Mouse (Mus musculus): ENCODE data around the gene Nlrp10. TPM values are rescaled to one million over a fixed set of nuclear protein-coding genes. Genes with fewer than 3 reads are reported as not detected.
A peak's percentile ranks its signal among the peaks of the same experiment; 100 is the strongest.

Gene Nlrp10
- 0.04 and 0.07 TPM in 2 replicates for polyA plus RNA-seq (2015; fragmentation: Nextera tagmentation; extraction: Ambion mirVana)

DNA sequence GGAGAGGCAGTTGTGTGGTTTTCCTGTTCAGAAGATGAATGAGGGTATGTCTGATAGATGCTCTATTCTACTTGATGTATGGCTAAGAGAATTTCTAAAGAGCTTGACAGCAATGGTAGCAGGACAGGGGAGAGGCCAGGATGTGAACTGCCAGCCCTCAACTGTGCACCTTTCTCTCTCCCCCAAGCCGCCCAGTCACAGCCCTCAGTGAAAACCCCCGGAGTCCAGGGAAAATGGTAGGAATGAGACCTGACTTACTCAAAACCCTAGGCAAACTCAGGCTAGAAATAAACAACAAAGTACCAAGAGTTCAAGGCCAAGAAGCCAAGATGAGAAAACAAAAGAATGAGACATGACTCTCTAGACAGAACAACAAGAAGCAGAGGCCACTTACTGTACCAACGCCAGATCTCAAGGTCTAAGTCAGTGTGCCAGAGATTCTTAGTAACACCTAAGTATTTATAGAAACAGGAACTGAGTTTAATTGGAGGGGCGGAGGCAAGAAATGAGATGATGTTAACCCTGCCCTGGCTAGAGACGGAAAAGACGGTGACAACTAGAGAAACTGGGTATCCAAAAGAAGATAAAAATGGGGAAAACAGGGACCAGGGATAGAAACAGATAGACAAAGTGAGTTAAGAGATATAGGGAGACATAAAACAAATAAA lies at the start of gene Nlrp10:
Nlrp10 (minus strand) TSS at position 453 of the 668 bp plus-strand sequence.
- WGBS, result 69% methylated on average over 6 of the region's 6 CpGs
- ATAC-seq (ENCODE audit: low FRiP score, low TSS enrichment), result no peak
- H3K9me3 ChIP-seq (ENCODE audit: low read length), result no peaks in the 10 kb centered on the region
- no peak within 1 kb of the TSS for H3K9ac ChIP-seq (replicated peaks; ENCODE audit: low read length)
- H3K4me2 ChIP-seq (replicated peaks; ENCODE audit: low read depth, low read length), result no peak within 1 kb of the TSS
- H3K4me3 ChIP-seq (ENCODE audit: low read length), result no peak within 1 kb of the TSS
- H3K36me3 ChIP-seq (ENCODE audit: insufficient read depth, low read length), result no peaks in the 10 kb centered on the region
- H3K27ac ChIP-seq (ENCODE audit: low read length), result no peak within 1 kb of the TSS
- no peaks in the 10 kb centered on the region for H3K27me3 ChIP-seq (ENCODE audit: insufficient read depth, low read length)
- H3K4me1 ChIP-seq (ENCODE audit: insufficient read depth, low read length), result peaks cover under 1% of the 10 kb centered on the region; the same call in 1 of the 2 replicates

GRCm38 (mm10) chr7:108972273-108972672 lies 42.3 kb upstream of the Nlrp10 start:
- Histone ChIP-seq H3K4me1 (ENCODE audit: insufficient read depth, low read length) (no peaks in the 10 kb centered on the region), H3K4me2 (replicated peaks; ENCODE audit: low read depth, low read length) (no peak overlapping the region), H3K9ac (replicated peaks; ENCODE audit: low read length) (no peak overlapping the region), H3K4me3 (ENCODE audit: low read length) (no peak overlapping the region), H3K27me3 (ENCODE audit: insufficient read depth, low read length) (no peaks in the 10 kb centered on the region), H3K36me3 (ENCODE audit: insufficient read depth, low read length) (no peaks in the 10 kb centered on the region), H3K9me3 (ENCODE audit: low read length) (no peaks in the 10 kb centered on the region), H3K27ac (ENCODE audit: low read length) (no peak overlapping the region)
- WGBS, result 70% methylated on average over 6 of the region's 6 CpGs
- no peak for ATAC-seq (ENCODE audit: low FRiP score, low TSS enrichment)

DNA sequence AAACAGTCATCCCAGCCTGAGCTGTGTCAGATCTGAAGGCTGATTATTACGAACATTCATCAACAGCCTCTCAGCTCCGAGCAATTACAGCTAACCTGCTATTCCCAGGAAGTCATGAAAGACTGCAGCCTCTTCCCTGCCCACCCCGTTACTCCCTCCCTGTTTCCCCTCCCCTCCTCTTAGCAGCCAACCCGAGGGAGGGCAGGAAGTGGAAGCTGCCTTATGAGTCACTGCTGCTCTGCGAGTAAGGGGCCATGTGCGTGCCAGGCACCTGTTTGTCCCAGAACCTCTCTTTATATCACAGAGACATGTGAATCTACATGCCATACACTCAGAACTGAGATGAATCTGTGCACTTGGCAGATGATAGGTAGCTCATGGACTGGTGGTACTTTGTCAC lies 38.2 kb upstream of the Nlrp10 start:
- Histone ChIP-seq H3K27ac (ENCODE audit: low read length) (no peak overlapping the region), H3K9ac (replicated peaks; ENCODE audit: low read length) (no peak overlapping the region), H3K9me3 (ENCODE audit: low read length) (no peaks in the 10 kb centered on the region), H3K27me3 (ENCODE audit: insufficient read depth, low read length) (no peaks in the 10 kb centered on the region), H3K4me3 (ENCODE audit: low read length) (no peak overlapping the region), H3K36me3 (ENCODE audit: insufficient read depth, low read length) (no peaks in the 10 kb centered on the region), H3K4me2 (replicated peaks; ENCODE audit: low read depth, low read length) (no peak overlapping the region), H3K4me1 (ENCODE audit: insufficient read depth, low read length) (no peaks in the 10 kb centered on the region)
- 15% methylated on average over 6 of the region's 6 CpGs for WGBS
- 0 out of 2 replicates have a peak, but pooled peaks have one; percentile 37 for ATAC-seq (ENCODE audit: low FRiP score, low TSS enrichment)

DNA sequence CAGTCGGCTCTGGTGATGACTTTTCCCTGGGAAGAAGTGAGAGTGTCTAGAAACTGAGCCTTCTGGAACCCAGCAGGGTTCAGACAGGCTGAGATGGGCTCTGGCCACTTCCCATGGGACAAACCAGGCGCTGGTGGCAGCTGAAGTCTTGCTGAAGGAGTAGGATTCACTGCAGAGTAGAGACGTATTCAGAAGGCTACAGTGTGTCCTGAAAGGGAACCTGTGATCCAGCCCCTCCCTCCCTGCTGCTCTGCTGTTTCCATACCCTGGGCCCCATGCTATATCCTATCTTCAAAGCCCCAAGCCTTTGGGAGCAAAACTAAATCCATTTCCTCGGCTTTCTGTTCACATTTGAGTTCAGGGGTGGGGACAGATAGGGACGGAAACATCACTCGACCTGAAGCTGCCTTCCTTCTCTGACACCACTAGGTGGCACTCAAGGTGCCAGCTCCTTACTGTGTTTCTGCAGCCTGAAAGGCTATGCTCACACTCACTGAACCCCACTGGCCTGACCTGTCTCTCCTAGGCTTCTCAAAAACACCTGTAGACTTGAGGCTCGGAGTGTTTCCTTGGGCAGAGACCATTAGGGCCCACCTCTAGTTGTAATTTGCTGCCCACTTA lies 36.9 kb upstream of the Nlrp10 start:
- no peaks in the 10 kb centered on the region for H3K36me3 ChIP-seq (ENCODE audit: insufficient read depth, low read length)
- no peaks in the 10 kb centered on the region for H3K9me3 ChIP-seq (ENCODE audit: low read length)
- no peak overlapping the region for H3K9ac ChIP-seq (replicated peaks; ENCODE audit: low read length)
- 30% methylated on average over 7 of the region's 7 CpGs for WGBS
- no peaks in the 10 kb centered on the region for H3K27me3 ChIP-seq (ENCODE audit: insufficient read depth, low read length)
- no peak overlapping the region for H3K4me2 ChIP-seq (replicated peaks; ENCODE audit: low read depth, low read length)
- no peak overlapping the region for H3K4me3 ChIP-seq (ENCODE audit: low read length)
- no peaks in the 10 kb centered on the region for H3K4me1 ChIP-seq (ENCODE audit: insufficient read depth, low read length)
- H3K27ac ChIP-seq (ENCODE audit: low read length), result no peak overlapping the region
- ATAC-seq (ENCODE audit: low FRiP score, low TSS enrichment), result peak; percentile 57; the same call in 1 of the 2 replicates

GRCm38 (mm10) chr7:108965968-108966367 lies 36.0 kb upstream of the Nlrp10 start:
- no peaks in the 10 kb centered on the region for H3K9me3 ChIP-seq (ENCODE audit: low read length)
- H3K27ac ChIP-seq (ENCODE audit: low read length), result no peak overlapping the region
- H3K27me3 ChIP-seq (ENCODE audit: insufficient read depth, low read length), result no peaks in the 10 kb centered on the region
- 0 out of 2 replicates have a peak, but pooled peaks have one; percentile 5 for ATAC-seq (ENCODE audit: low FRiP score, low TSS enrichment)
- H3K4me3 ChIP-seq (ENCODE audit: low read length), result no peak overlapping the region
- H3K36me3 ChIP-seq (ENCODE audit: insufficient read depth, low read length), result no peaks in the 10 kb centered on the region
- WGBS, result 25% methylated on average over 2 of the region's 2 CpGs
- no peaks in the 10 kb centered on the region for H3K4me1 ChIP-seq (ENCODE audit: insufficient read depth, low read length)
- H3K4me2 ChIP-seq (replicated peaks; ENCODE audit: low read depth, low read length), result no peak overlapping the region
- H3K9ac ChIP-seq (replicated peaks; ENCODE audit: low read length), result no peak overlapping the region

DNA sequence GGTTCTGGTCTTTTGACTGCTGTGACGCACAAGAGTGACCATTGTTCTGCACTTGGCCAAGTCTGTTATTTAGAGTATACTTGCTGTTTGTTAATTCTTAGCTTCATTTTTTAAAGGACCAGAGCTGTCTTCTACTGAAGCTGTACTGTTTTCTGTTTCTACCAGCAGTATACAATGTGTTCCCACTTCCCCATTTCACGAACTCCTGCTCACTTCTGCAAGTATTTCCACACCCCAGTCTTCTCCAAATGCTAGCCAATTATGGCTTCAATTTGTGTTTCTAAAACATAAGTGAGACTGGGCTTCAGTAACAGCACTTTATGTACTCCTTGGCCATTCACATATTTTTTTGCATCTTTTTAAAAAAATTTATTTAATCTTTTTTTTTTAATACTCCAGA lies 27.8 kb upstream of the Nlrp10 start:
- H3K36me3 ChIP-seq (ENCODE audit: insufficient read depth, low read length), result no peaks in the 10 kb centered on the region

DNA sequence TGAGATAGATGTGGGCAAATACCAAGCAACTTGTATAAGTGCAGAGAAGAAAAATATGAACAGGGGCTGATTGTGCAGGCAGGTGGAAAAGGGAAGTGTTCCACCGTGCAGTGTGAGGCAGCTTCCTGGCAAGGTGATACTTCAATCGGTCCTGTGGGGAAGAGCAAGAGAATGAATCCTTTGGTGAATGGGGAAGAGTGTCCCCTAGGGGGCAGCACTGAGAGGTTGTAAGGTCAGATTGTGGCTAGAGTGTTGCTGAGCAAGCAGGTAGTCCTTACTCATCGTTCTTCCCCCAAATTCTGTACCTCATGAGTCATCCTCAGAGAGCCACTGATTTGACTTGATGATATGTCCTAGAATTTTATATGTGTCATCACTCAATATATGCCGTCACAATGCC lies 24.2 kb upstream of the Nlrp10 start:
- 55% methylated on average over 4 of the region's 4 CpGs for WGBS
- ATAC-seq (ENCODE audit: low FRiP score, low TSS enrichment), result no peak
- no peak overlapping the region for H3K4me2 ChIP-seq (replicated peaks; ENCODE audit: low read depth, low read length)

More for the DNA sequence above, 27.8 kb upstream of the Nlrp10 start:
- H3K9ac ChIP-seq (replicated peaks; ENCODE audit: low read length), result no peak overlapping the region
- H3K27ac ChIP-seq (ENCODE audit: low read length), result no peak overlapping the region
- H3K4me3 ChIP-seq (ENCODE audit: low read length), result no peak overlapping the region
- H3K27me3 ChIP-seq (ENCODE audit: insufficient read depth, low read length), result peaks cover 13% of the 10 kb centered on the region
- no peak overlapping the region for H3K4me2 ChIP-seq (replicated peaks; ENCODE audit: low read depth, low read length)
- no peak for ATAC-seq (ENCODE audit: low FRiP score, low TSS enrichment)
- no peaks in the 10 kb centered on the region for H3K9me3 ChIP-seq (ENCODE audit: low read length)
- WGBS, result 79% methylated on average over 2 of the region's 2 CpGs
- H3K4me1 ChIP-seq (ENCODE audit: insufficient read depth, low read length), result no peaks in the 10 kb centered on the region

GRCm38 (mm10) chr7:108952801-108953200 lies 22.8 kb upstream of the Nlrp10 start:
- no peak overlapping the region for H3K4me3 ChIP-seq (ENCODE audit: low read length)
- WGBS, result 81% methylated on average over 6 of the region's 6 CpGs
- peaks cover 16% of the 10 kb centered on the region for H3K4me1 ChIP-seq (ENCODE audit: insufficient read depth, low read length)
- no peak overlapping the region for H3K27ac ChIP-seq (ENCODE audit: low read length)
- no peaks in the 10 kb centered on the region for H3K36me3 ChIP-seq (ENCODE audit: insufficient read depth, low read length)
- peaks cover 49% of the 10 kb centered on the region for H3K27me3 ChIP-seq (ENCODE audit: insufficient read depth, low read length)
- no peaks in the 10 kb centered on the region for H3K9me3 ChIP-seq (ENCODE audit: low read length)
- H3K4me2 ChIP-seq (replicated peaks; ENCODE audit: low read depth, low read length), result no peak overlapping the region
- H3K9ac ChIP-seq (replicated peaks; ENCODE audit: low read length), result no peak overlapping the region
- no peak for ATAC-seq (ENCODE audit: low FRiP score, low TSS enrichment)

More for the DNA sequence above, 24.2 kb upstream of the Nlrp10 start:
- H3K36me3 ChIP-seq (ENCODE audit: insufficient read depth, low read length), result no peaks in the 10 kb centered on the region
- no peak overlapping the region for H3K27ac ChIP-seq (ENCODE audit: low read length)
- peaks cover 47% of the 10 kb centered on the region for H3K27me3 ChIP-seq (ENCODE audit: insufficient read depth, low read length)
- H3K4me3 ChIP-seq (ENCODE audit: low read length), result no peak overlapping the region
- no peak overlapping the region for H3K9ac ChIP-seq (replicated peaks; ENCODE audit: low read length)
- H3K4me1 ChIP-seq (ENCODE audit: insufficient read depth, low read length), result peaks cover 16% of the 10 kb centered on the region
- no peaks in the 10 kb centered on the region for H3K9me3 ChIP-seq (ENCODE audit: low read length)

DNA sequence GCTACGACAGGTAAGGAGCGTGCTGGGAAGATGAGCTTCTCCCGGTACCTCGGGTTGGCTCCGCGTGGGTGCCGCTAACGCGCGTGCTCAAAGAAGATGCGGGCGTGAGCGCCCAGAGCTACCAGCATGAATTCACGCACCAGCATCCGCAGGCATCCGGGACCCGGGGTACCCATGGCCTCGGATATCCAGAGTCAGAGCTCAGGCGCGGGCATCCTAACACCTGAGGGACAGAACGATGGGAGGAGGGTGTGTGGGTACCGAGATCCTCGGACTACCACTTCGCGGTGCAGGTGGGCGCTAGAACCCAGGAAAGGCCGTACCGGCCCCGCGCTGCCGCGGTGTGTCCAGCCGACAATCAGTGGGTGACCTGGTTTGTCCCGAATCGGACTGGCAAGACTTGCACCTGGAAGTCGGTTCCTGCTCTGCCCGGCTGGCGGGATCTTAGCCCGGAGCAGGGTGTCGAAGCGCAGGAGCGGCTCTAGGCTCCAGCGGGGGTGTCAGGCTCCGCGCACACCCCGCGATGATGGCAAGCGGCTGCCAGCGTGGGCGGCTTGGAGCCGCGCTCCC lies 20.9 kb upstream of the Nlrp10 start:
- ATAC-seq (ENCODE audit: low FRiP score, low TSS enrichment), result peak; percentile 5; the same call in 1 of the 2 replicates

More for the DNA sequence above, 20.9 kb upstream of the Nlrp10 start:
- H3K27me3 ChIP-seq (ENCODE audit: insufficient read depth, low read length), result peaks cover 49% of the 10 kb centered on the region
- H3K4me2 ChIP-seq (replicated peaks; ENCODE audit: low read depth, low read length), result peak overlapping the region; percentile 91
- under 1% methylated on average over 52 of the region's 52 CpGs for WGBS
- no peaks in the 10 kb centered on the region for H3K36me3 ChIP-seq (ENCODE audit: insufficient read depth, low read length)
- no peak overlapping the region for H3K27ac ChIP-seq (ENCODE audit: low read length)
- peak overlapping the region; percentile 54 for H3K4me3 ChIP-seq (ENCODE audit: low read length)
- H3K9me3 ChIP-seq (ENCODE audit: low read length), result no peaks in the 10 kb centered on the region
- peak overlapping the region; percentile 36 for H3K9ac ChIP-seq (replicated peaks; ENCODE audit: low read length)
- H3K4me1 ChIP-seq (ENCODE audit: insufficient read depth, low read length), result peaks cover 16% of the 10 kb centered on the region
